Mouse (Mus musculus): ENCODE data around the gene Dzip1.

Dzip1 gene

DNA sequence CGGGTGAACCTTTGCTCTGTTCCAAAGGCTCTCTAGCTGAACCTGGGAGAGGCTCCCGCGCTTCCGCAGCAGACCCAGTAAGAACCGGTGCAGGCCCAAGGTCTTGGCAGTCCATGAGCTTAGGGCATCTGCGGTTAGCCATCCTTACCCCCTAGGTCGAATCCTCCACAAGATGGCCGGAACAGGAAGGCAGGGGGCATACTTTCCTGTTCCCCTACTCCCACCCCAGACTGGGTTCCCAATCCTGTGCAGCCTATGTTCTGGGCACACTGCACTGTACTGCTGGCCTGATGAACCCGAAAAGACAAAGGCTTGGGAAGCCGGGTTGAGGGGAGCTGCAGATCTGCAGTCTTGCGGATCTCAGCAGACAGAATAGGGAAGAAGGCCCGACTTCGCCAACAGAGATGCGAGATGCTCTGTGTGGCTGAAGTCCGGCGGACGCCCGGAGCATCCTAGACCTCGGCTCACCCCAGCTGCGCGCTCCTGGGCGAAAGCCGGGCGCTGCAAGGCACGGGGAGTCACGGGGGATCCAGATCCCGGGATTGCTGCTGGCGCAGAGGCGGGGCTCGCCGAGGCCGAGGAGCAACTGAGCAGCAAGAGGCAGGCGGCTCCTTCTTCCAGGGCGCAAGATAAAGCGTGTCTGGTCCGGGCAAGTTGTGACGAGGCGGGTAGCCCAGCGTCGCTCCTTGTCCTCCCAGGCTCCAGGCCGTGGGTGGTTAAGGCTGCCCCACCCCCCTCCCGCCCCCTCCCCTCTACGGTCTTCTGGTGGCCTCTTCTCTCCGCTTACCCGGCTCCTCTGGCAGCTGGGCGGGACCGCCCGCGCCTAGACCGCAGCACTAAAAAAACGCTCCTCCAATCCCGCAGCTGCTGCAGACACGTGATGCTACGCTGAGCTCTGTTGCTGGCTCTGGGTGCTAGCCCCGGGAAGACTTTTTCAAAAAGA is at the start of gene Dzip1:
Gene Dzip1 (minus strand): TSS at position 788 of the 943 bp plus-strand sequence.
- peak; percentile 90 for DNase-seq (ENCODE audit: low spot score)

DNA sequence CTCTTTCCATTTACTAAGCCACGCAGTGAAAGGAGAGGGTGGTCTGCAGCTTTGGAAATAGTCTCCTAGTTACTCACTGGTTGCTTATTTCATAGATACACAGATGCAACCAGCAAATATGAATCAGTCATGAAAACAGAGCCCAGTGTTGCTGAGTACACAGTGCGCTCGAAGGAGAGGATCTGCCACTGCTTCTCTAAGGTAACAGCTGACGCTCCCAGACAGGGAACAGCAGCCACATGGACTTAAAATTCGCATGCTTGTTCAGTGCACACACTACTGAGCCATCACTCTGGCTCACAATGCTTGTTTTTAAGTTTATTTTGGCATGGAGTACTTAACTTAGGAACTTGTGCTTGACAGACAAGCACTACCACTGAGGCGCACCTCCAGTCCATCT is 47.0 kb upstream of the Dzip1 start:
- DNase-seq (ENCODE audit: low spot score), result no peak

DNA sequence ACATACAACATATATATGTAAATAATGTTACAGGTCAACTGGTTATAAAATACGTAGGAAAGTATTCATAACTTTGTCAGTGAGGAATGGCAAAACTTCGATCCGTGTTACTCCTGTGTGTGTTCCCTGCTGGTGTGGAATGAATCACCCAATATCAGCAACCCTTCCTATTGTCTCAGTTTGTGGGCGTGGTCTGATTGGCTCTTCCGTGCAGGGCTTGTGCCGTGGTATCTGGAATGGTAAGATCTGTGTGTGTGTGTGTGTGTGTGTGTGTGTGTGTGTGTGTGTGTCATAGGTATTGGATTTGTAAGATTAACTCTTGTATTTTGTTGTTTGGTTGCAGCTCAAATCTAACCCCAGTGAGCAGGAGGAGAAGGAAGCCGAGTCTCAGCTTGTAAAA is 42.4 kb upstream of the Dzip1 start:
- no peak for DNase-seq (ENCODE audit: low spot score)

DNA sequence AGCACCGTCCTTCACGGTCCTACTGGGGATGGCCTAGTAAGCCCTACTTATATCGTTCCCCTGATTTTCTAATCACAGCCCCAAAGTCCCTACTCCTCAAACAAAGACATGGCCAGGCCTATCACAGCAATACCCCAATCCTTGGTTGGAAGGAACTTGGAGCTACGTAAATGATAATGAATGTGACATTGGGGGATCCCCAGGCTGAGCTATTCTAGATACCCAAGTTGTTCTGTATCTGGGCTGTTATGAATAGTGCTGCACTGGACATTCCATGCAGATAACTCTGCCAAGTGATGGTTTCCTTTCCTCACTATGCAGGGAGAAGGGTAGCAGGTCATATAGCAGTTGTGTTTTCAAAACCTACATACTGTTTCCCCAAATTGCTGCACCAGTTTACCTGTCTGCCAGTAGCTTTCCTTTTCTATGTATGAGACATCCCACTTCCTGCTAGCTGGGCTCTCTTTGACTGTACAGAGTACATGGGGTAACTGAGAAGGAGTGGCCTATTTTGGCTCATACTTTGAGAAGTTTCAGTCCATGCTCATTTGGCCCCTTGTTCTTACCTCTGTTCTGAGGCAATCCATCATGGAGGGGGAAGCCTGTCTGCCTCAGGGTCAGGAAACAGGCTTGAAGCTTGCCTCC is 40.2 kb upstream of the Dzip1 start:
- DNase-seq (ENCODE audit: low spot score), result no peak

DNA sequence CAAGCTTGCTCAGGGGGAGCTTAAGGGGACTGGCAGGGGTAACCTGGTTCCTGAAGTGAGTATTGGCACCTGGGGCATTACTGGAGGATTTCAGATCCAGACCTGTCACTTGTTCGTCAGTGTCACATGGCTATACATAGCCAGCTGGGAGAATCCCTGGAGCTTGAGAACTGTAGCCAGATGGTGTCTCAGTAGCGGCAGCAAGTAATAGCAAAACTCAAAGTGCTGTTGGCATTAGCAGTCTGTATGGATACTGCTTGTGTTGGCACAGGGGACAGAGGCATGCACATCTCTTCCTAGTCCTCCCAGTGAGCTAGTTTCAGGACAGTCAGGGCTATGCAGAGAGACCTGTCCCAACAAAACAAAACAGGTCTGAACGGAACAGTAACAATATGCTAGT is 32.8 kb upstream of the Dzip1 start:
- DNase-seq (ENCODE audit: low spot score), result no peak

DNA sequence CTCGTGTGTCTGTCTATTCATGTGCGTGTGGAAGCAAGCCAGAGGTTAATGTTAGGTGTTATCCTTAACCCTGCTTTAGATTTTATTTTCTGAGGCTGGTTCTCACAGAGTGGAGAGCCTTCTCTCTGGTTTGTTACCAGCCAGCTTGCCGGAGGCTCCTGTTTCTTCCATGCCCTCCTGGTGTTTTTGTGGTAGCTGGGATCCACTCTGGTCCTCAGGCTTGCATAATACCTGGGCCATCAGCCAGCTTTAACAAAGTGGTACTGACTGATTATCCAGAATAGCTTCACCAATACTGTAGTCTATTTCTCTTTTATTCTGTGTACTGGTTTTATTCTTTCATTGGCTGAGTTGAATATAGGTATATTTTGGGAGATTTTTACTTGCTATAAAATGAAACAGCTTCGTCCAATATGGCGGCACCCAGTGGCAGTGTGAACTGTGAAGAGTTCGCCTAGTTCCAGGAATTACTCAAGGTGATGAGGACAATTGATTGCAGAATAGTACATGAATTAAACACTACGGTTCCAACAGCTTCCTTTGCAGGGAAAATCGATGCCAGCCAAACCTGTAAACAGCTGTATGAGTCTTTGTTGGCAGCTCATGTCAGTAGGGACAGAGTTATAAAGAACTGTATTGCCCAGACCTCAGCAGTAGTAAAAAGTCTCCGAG is 26.8 kb upstream of the Dzip1 start:
- DNase-seq (ENCODE audit: low spot score), result no peak

DNA sequence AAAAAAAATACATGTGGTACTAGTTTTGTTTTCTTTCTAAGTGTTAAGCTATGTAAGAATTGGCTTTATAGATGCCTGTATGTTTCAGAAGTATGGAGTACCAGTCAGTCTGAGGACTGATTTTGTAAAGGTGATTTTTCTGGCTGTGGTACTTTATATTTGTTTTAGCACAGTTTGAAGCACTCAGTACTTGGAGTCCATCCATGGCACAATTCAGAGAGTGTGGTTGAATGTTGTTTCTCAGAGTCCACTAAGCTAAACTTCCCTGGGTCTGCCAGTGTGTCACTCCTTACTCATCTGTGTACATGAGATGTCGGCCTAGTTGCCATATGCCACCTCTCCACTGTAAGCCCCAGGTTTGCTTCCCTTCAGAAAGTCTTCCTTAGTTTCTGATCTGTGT is 23.6 kb upstream of the Dzip1 start:
- DNase-seq (ENCODE audit: low spot score), result no peak

DNA sequence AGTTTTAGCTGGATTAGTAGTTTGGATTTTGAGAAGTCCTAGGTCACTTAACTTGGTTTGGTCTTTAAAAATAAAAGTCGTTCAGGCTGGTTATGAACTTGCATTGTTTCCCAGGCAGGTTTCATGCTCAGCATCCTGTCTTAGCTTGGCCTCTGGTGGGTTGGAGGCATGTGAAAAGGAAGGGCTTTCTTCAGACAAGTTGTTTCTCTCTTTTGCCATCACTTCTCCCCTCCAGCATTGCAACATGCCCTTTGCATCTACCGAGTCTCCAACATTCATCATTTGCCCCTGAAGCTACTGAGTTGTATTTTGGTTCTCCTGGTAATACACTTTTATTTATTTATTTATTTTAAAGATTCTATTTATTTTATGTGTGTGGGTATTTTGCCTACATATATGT is 19.4 kb upstream of the Dzip1 start:
- no peak for DNase-seq (ENCODE audit: low spot score)

DNA sequence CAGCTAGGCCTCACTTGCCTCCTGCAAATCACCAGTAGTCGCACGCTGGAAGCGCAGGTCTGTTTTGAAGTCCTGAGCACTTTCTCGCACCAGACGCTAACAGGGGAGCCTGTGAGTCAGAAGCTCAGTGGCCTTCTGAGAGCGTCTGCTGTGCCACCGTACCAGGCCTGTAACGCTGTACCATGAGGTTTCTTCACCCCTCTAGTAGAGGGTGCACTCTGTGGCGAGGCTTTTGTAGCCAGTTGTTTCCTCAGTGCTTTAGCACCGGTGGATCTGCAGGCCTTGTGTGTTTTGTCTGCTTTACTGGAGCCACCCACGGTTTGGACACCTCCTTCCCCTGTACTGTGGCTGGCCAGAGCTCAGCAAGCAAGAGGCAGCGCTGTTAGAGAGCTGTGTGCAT is 16.8 kb upstream of the Dzip1 start:
- DNase-seq (ENCODE audit: low spot score), result no peak

DNA sequence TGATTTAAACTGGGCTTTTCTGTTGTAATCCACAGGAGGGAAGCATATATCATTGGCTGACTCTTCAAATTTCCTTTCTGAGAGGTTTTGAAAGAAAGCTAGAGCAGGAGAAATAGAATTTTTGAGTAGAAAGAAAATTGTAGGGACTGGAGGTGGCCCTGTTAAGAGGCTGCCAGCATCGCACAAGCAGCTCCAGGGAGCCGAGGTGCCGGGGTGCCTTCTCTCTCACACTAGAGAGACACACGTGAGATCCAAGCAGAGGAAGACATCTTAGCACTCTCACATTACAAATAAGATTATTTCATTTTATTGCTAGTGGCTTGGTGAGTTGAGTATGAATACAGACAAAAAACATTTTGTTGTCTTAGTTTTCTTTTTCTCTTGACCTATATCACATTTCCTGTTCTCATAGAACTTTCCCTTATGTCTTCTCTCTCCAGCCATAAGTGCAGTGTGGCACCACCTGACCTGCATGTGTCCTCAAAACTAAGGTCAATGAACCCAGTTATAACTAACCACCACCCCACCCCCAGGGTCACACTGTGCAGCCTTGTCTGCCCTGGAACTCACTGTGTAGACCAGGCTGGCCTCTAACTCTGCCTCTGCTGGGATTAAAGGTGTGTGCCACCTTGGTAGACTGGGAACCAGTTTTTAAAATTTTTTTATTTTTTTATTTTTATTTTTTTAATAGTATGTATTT is 15.7 kb upstream of the Dzip1 start:
- no peak for DNase-seq (ENCODE audit: low spot score)

DNA sequence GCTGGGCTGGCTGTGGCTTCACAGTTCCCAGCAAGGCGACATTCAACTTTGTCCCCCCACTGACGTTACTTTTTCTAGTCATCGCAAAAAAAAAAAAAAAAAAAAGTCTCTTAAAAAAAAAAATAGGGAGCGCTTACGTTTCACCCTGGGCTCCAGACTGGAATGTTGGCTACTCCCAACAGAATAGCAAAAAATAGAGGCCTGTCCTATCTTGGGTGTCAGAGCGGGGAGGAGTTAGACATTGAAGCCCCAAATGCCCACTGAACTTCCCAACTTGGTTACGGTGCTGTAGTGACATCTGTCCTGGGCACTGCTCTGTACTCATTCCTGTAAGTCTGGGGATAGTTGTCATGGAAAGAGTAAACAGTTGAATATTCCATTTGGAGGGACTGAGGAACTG is 13.3 kb upstream of the Dzip1 start:
- DNase-seq (ENCODE audit: low spot score), result peak; percentile 50

DNA sequence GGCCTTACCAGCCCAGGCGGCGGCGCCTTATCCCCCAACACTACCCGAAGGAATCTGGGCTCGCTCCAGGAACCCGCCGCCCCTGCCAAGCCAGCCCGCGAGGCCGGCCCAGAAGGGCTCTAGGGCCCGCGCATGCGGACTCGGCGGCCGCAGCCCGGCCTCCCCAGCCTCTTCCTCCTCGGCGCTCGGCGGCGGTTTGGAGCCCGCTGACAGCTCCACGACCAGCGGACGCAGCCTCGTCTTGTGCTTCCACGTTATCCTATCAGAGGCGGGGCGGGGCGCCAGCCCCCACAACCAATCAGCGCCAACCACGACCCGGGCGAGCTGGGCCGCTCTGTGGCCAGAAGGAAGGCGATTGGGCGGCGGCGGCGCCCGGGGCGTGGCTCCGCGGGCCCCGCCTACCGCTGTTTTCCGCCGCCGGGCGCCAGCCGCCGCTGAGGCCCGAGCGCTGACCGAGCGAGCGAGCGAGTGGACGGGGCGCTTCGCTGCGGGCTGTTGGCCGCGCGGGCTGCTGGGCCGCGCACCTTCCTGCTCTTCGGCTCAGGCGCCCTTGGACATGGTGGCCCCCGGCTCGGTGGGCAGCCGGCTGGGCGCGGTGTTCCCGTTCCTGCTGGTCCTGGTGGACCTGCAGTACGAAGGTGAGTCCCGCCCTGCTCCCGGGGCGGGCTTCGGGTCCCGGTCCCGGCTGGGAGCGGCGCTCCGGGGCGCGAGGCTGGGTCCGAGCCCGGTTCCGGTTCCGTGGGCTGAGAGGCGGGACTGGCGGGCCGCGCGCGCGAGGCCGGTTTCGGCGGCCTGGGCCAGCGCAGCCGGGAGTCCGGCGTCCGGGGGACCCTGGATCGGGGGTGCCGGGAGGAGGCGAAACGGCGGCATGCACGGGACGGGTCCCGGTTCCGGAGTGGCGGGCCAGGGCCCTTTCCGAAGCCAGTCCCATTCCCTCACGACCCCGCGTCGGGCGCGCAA is 12.6 kb upstream of the Dzip1 start, which contains the start of gene Dnajc3:
Gene Dnajc3 (plus strand): TSS at position 444 of the 960 bp plus-strand sequence.
- peak; percentile 99 for DNase-seq (ENCODE audit: low spot score)

DNA sequence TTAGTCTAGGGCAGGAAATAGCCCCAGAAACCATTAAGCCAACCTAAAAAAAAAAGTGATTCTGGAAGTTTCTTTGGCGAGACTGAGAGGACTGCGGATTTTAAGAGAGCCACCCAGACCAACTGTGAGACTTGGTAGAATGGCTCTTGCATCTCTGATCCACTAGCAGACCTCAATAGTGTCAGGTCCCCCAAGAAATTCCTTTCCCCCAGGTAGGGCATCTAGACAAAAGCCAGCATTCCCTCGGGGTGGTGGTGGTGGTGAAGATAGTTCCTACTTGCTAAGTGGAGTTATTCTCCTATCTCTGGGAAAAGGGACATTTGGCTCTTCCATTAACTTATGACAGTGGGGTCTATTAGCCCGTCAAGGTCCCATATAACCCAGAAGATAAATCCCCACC is 11.7 kb upstream of the Dzip1 start:
- DNase-seq (ENCODE audit: low spot score), result no peak

DNA sequence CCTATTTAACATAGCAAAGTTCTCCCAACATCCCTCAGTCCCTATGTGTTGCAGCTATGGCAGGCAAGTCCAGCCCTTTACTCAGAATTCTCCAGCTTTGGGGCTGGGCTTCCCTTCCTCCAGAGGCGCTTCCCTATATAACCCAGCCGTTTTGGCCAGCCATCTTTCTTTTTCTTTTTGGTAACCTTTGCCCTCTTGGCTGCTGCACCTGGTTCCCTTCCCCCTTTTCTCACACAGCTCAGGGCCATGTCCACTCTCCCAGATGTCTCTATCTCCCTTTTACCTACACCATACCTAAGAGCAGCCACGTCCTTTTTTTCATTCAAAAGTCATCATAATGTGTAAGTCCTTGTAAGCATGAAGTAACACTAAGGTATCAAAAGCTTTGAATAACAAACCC is 11.0 kb upstream of the Dzip1 start:
- no peak for DNase-seq (ENCODE audit: low spot score)

DNA sequence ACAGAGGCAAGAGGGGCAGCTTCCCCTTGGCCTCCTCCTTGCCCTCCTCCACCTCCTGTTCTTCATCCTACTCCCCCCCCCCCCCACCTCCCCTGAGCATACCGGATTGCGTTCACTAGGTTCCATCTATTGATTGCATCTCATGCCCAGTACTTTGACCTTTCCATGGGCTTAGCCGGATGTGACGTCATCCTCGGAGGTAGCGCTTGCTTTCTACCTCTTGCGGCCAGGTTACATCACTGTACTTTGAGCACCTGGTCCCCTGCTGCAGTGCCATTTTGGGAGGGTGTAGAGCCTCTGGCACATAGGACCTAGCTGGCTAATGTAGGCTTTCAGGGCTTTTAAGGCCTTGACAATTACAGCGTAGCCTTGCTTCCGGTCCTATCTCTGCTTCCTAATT is 9.4 kb upstream of the Dzip1 start:
- DNase-seq (ENCODE audit: low spot score), result no peak

DNA sequence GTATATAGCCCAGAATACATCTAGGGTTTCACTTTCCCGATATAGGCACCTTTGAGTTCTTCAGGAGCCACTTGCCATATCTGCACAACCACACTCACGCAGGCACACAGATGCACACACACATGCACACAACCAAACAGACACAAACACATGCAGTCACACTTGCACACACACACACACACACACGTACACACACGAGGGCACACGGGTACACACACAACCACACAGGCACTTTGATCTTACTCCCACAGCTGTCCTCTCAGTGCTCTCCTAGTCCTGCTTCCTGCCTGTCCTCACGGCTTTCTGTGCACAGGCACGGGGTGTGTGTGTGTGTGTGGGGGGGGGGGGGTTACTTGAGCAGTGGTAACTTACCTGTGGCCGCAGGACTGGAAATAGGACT is 7.7 kb upstream of the Dzip1 start:
- DNase-seq (ENCODE audit: low spot score), result no peak

DNA sequence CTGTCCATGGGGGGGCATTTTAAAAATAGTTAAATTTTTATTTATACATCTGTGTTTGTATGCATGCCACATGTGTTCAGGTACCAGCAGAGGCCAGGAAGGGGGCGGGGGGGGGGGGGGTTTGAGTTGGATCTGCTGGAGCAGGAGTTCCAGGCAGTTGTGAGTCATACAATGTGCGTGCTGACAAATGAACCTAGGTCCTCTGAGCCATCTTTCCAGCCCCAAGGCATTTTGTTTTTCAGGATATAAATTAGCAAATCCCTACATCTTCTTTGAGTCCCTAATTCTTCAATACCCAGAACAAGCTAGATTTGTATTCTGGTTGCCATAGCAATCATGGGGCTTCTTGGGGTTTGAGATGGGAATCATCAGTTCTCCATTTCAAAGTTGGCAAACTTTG is 5.9 kb upstream of the Dzip1 start:
- no peak for DNase-seq (ENCODE audit: low spot score)

DNA sequence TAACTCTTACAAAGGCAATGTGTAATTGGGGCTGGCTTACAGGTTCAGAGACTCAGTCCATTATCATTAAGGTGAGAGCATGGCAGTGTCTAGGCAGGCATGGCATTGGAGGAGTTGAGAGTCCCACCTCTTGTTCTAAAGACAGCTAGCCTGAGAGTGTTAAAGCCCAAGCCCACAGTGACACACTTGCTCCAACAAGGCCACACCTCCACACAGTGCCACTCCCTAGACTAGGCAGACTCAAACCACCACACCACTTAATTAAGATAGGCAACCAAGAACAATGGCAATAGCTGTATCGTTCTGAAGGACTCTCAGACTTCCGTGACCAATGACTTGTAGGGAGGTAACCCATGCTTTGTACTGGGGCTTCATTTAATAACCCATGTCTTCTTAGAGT is 5.5 kb upstream of the Dzip1 start:
- DNase-seq (ENCODE audit: low spot score), result no peak

DNA sequence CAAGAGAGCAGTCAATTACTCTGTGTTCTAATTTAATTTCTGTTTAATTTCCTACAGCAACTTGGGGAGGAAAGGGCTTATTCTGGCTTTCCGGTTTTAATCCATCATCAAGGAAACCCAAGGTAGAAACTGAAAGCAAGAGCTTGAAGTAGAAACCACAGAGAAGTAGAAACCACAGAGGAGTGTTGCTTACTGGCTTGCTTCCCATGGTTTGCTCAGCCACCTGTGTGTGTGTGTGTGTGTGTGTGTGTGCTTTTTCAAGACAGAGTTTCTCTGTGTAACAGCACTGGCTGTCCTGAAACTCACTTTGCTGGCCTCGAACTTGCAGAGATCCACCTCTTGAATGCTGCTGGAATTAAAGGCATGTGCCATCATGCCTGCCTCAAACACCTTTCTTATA is 4.5 kb upstream of the Dzip1 start:
- no peak for DNase-seq (ENCODE audit: low spot score)

DNA sequence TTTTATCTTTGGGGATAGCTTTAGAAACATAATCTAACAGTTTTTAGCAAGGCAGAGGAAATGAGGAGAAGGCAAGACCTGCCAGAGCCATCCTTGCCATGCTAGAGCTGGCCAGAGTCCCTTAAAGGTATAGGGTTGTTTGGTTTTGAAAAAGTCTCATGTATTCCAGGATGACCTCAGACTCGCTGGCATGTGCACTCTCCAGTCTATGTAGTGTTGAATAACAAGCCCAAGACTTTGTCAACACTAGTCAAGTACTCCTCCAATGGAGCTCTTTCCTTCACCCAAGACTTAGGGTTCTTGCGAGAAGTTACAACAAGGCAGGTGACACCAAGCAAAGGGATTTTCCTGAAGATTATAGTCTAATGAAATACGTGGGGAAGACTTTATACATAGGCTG is 3.3 kb upstream of the Dzip1 start:
- no peak for DNase-seq (ENCODE audit: low spot score)

DNA sequence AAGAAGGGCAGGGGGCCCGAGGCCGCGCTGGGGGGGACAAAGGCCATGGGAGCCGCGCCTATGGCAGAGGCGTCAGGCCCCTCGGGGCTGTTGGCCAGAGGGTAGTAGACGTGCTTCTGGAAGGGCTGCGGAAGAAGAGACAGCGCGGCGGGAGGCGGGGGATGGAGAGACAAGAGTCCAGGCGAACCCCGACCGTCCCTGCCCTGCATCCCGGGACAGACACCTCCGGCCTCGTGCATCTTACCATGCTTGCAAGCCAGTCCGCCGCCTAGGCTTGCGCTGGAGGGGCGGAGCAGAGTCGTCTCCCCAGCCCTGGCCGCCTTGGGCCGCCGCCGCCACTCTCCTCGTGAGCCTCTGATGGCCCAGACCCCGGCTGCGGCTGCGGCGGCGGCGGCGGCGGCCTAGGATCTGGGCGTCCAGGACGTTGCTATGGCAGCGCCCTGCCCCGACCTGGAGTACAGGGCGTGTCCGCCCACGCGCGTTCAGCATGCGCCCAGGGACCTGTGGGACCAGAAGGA is 2.5 kb downstream of the Dzip1 start:
- DNase-seq (ENCODE audit: low spot score), result peak; percentile 67
